Mouse (Mus musculus) lung, postnatal 0 days (tissue): ENCODE measurements around the gene Gm21312. TPM values are rescaled to one million over a fixed set of nuclear protein-coding genes. Genes with fewer than 3 reads are reported as not detected.

Experiments used
- ATAC-seq: fragments of 200-750 bp; cut with Nextera tagmentation; 2 replicates; pipeline ENCODE4 v1.8.0; 2017; ENCODE audit warnings: moderate library complexity
- DNase-seq: peaks from one replicate; pipeline ENCODE4 v3.0.0-alpha.2; 2016; ENCODE audit warnings: low spot score
- H3K27ac ChIP-seq: fragments of 300-500 bp; sonication (generic); 2 replicates; pipeline ENCODE4 v1.5.1; 2014; ENCODE audit warnings: antibody characterized with exemption, mild to moderate bottlenecking, low read length, mixed read lengths
- H3K27me3 ChIP-seq: fragments of 300-500 bp; sonication (generic); replicated peaks from 2 replicates; pipeline ENCODE4 v1.6.1; 2014; ENCODE audit warnings: low read length, mixed read lengths; ENCODE audit not compliant: insufficient read depth
- H3K36me3 ChIP-seq: fragments of 300-500 bp; sonication (generic); 2 replicates; pipeline ENCODE4 v1.6.1; 2014; ENCODE audit warnings: low read length, mixed read lengths; ENCODE audit not compliant: insufficient read depth
- H3K4me1 ChIP-seq: fragments of 300-500 bp; sonication (generic); 2 replicates; pipeline ENCODE4 v1.6.1; 2014; ENCODE audit warnings: antibody characterized with exemption, low read depth, low read length, mixed read lengths; ENCODE audit not compliant: insufficient read depth
- H3K4me2 ChIP-seq: fragments of 300-500 bp; sonication (generic); replicated peaks from 2 replicates; pipeline ENCODE4 v1.6.1; 2014; ENCODE audit warnings: low read depth, mild to moderate bottlenecking, low read length, moderate library complexity, mixed read lengths
- H3K4me3 ChIP-seq: fragments of 300-500 bp; sonication (generic); 2 replicates; pipeline ENCODE4 v1.5.1; 2014; ENCODE audit warnings: low read depth, low read length
- H3K9ac ChIP-seq: fragments of 300-500 bp; sonication (generic); replicated peaks from 2 replicates; pipeline ENCODE4 v1.6.1; 2014; ENCODE audit warnings: low read depth, mild to moderate bottlenecking
- H3K9me3 ChIP-seq: fragments of 300-500 bp; sonication (generic); 2 replicates; pipeline ENCODE4 v1.6.1; 2016; ENCODE audit warnings: low read length, mixed read lengths
- CTCF ChIP-seq: IDR thresholded peaks from 2 replicates; pipeline ENCODE4 v1.5.1; 2016; ENCODE audit warnings: antibody characterized with exemption, mild to moderate bottlenecking
- EP300 ChIP-seq: IDR thresholded peaks from 2 replicates; pipeline ENCODE4 v1.6.1; 2016; ENCODE audit warnings: antibody characterized with exemption, mild to moderate bottlenecking, control low read depth
- WGBS: fragments of 180-500 bp; shearing (Covaris S2); extraction: QIAGEN DNeasy Blood & Tissue Kit; methylation state at CpG from one replicate; pipeline ENCODE4 v1.1.7; 2014; 5-methylcytosine and 5-hydroxymethylcytosine counted together
- polyA plus RNA-seq: library from polyadenylated mRNA; unstranded; fragments of >200 nt; fragmentation: Nextera tagmentation; extraction: Ambion mirVana; gene quantifications from 2 replicates; pipeline ENCODE4 v1.2.1, GENCODE M21; 2015

Gene Gm21312
- polyA plus RNA-seq, 1 experiment from 2014 or later: not detected

GRCm38 (mm10) chr10:104209655-104210054, 32.8 kb downstream of the Gm21312 start:
- no peak overlapping the region for H3K27ac ChIP-seq
- no peaks in the 10 kb centered on the region for H3K9me3 ChIP-seq
- ATAC-seq: no peak
- no peak overlapping the region for H3K4me3 ChIP-seq
- no peak overlapping the region for H3K4me2 ChIP-seq
- no peaks in the 10 kb centered on the region for H3K27me3 ChIP-seq
- H3K4me1 ChIP-seq: no peaks in the 10 kb centered on the region
- H3K9ac ChIP-seq: no peak overlapping the region
- 70% methylated on average over 1 of the region's 1 CpGs for WGBS
- DNase-seq: no peak
- no peak for TF ChIP-seq CTCF
- TF ChIP-seq EP300: no peak
- no peaks in the 10 kb centered on the region for H3K36me3 ChIP-seq

GRCm38 (mm10) chr10:104210268-104210990, 33.6 kb downstream of the Gm21312 start:
- H3K4me3 ChIP-seq: no peak overlapping the region
- DNase-seq: no peak
- H3K27ac ChIP-seq: no peak overlapping the region
- H3K9me3 ChIP-seq: no peaks in the 10 kb centered on the region
- H3K27me3 ChIP-seq: no peaks in the 10 kb centered on the region
- TF ChIP-seq CTCF (no peak), EP300 (no peak)
- ATAC-seq: no peak
- no peak overlapping the region for H3K9ac ChIP-seq
- no peak overlapping the region for H3K4me2 ChIP-seq
- H3K36me3 ChIP-seq: no peaks in the 10 kb centered on the region
- H3K4me1 ChIP-seq: no peaks in the 10 kb centered on the region
- WGBS: 78% methylated on average over 3 of the region's 3 CpGs

- WGBS: 88% methylated on average over 5 of the region's 5 CpGs
- no peaks in the 10 kb centered on the region for H3K27me3 ChIP-seq
- H3K27ac ChIP-seq: no peak overlapping the region
- no peak for DNase-seq
- H3K4me3 ChIP-seq: no peak overlapping the region
- H3K36me3 ChIP-seq: no peaks in the 10 kb centered on the region
- no peak overlapping the region for H3K9ac ChIP-seq
- TF ChIP-seq CTCF: no peak
- no peak for TF ChIP-seq EP300
- H3K4me2 ChIP-seq: no peak overlapping the region
- H3K9me3 ChIP-seq: no peaks in the 10 kb centered on the region
- ATAC-seq: no peak
- H3K4me1 ChIP-seq: no peaks in the 10 kb centered on the region
These were observed 37.7 kb downstream of the Gm21312 start for GRCm38 (mm10) chr10:104214527-104214926.

- Histone ChIP-seq H3K9ac (no peak overlapping the region), H3K4me1 (no peaks in the 10 kb centered on the region), H3K36me3 (no peaks in the 10 kb centered on the region), H3K4me3 (no peak overlapping the region), H3K27me3 (no peaks in the 10 kb centered on the region), H3K4me2 (no peak overlapping the region), H3K27ac (no peak overlapping the region), H3K9me3 (no peaks in the 10 kb centered on the region)
- no peak for TF ChIP-seq EP300
- no peak for TF ChIP-seq CTCF
- ATAC-seq (no peak), DNase-seq (no peak)
- WGBS: 78% methylated on average over 6 of the region's 6 CpGs
These were observed 43.6 kb downstream of the Gm21312 start for GRCm38 (mm10) chr10:104220303-104221021.

Other genes with a start within 250 kb of the Gm21312 start
- gene Gm21293, start 34.0 kb upstream of the Gm21312 start, polyA plus RNA-seq: not detected in 2 replicates
- not detected in 2 replicates for gene Gm6763, start 25.5 kb upstream of the Gm21312 start, polyA plus RNA-seq
- not detected in 2 replicates for gene Gm8764, start 17.0 kb upstream of the Gm21312 start, polyA plus RNA-seq
- not detected in 2 replicates for gene Gm21304, start 8.5 kb upstream of the Gm21312 start, polyA plus RNA-seq
- gene Gm20765, start 8.5 kb downstream of the Gm21312 start, polyA plus RNA-seq: not detected in 2 replicates
- not detected in 2 replicates for gene Gm4340, start 17.0 kb downstream of the Gm21312 start, polyA plus RNA-seq